Mouse (Mus musculus) embryonic fibroblast, embryonic 13.5 days (primary cell): ENCODE results near the gene Nsun5.
A peak's percentile ranks its signal among the peaks of the same experiment; 100 is the strongest.

Experiments used
- CTCF ChIP-seq: IDR thresholded peaks from 2 replicates; pipeline ENCODE4 v1.5.1; 2011; ENCODE audit warnings: mild to moderate bottlenecking, control low read depth, low read length, moderate library complexity, borderline replicate concordance; ENCODE audit not compliant: insufficient read depth
- POLR2A ChIP-seq: IDR thresholded peaks from 2 replicates; pipeline ENCODE4 v1.6.1; 2011; ENCODE audit warnings: low read depth, mild to moderate bottlenecking, control low read depth, low read length, moderate library complexity

- TF ChIP-seq POLR2A (no peak), CTCF (peak; percentile 53; the same call in 1 of the 2 replicates)
These were observed 6.2 kb upstream of the Nsun5 start for GRCm38 (mm10) chr5:135363540-135363939.
